10 mouse cellular contexts compared by ENCODE assay signal in genomic region chr2:161037766-161038165, GRCm38 (mm10).
"Had no signal": no experiment of that assay in that cellular context is flagged by ENCODE, and none has a peak within 500 bp of the region (broad histone marks: within the 10 kb centered on the region; RNA-seq: fewer than 3 reads in every experiment).

No protein-coding gene starts in this region.

- H3K9me3 ChIP-seq: limb, embryonic 13.5 days; midbrain, embryonic 10.5 days; neural tube, embryonic 15.5 days had no signal

- H3K4me2 ChIP-seq: limb, embryonic 13.5 days; neural tube, embryonic 15.5 days had no signal

- DNase-seq: kidney, adult 18-20 months; kidney, postnatal 14 days; left cerebral cortex, postnatal 4 days; midbrain, embryonic 14.5 days; thymus, postnatal 4 days had no signal

- H3K4me3 ChIP-seq: limb, embryonic 13.5 days; midbrain, embryonic 10.5 days; myocyte; neural tube, embryonic 15.5 days had no signal

- H3K27ac ChIP-seq: limb, embryonic 13.5 days; liver, embryonic 14.5 days; midbrain, embryonic 10.5 days; neural tube, embryonic 15.5 days had no signal

- H3K27me3 ChIP-seq: limb, embryonic 13.5 days; neural tube, embryonic 15.5 days had no signal

- H3K9ac ChIP-seq: limb, embryonic 13.5 days; liver, embryonic 14.5 days; neural tube, embryonic 15.5 days had no signal

- H3K4me1 ChIP-seq: limb, embryonic 13.5 days; midbrain, embryonic 10.5 days; neural tube, embryonic 15.5 days had no signal
